Mouse (Mus musculus) thymus, postnatal 14 days (tissue): ENCODE data around the gene Ubxn11.

Experiments
- DNase-seq: peaks from one replicate; pipeline ENCODE4 v3.0.0; 2021

The Ubxn11 gene

GRCm38 (mm10) chr4:134091225-134091529 is 11.2 kb upstream of the Ubxn11 start:
- DNase-seq = no peak

GRCm38 (mm10) chr4:134092382-134093288 is 9.7 kb upstream of the Ubxn11 start:
- DNase-seq = peak; percentile 87

- no peak for DNase-seq
Observed at GRCm38 (mm10) chr4:134094004-134094564, 8.3 kb upstream of the Ubxn11 start.

- peak; percentile 89 for DNase-seq
Observed at GRCm38 (mm10) chr4:134094923-134095547, 7.3 kb upstream of the Ubxn11 start, which contains the start of gene Cd52. TSS of gene Cd52 (minus strand) at chr4:134095082.

GRCm38 (mm10) chr4:134096120-134096519 is 6.2 kb upstream of the Ubxn11 start:
- no peak for DNase-seq

- DNase-seq = peak; percentile 58
Observed at GRCm38 (mm10) chr4:134097015-134097608, 5.3 kb upstream of the Ubxn11 start.

GRCm38 (mm10) chr4:134098628-134099027 is 3.7 kb upstream of the Ubxn11 start:
- DNase-seq = peak; percentile 91

GRCm38 (mm10) chr4:134100245-134100644 is 2.1 kb upstream of the Ubxn11 start:
- no peak for DNase-seq

- DNase-seq = no peak
Observed at GRCm38 (mm10) chr4:134102742-134103119, 361 bp downstream of the Ubxn11 start.

- no peak for DNase-seq
Observed at GRCm38 (mm10) chr4:134106105-134106504, 3.7 kb downstream of the Ubxn11 start.

- DNase-seq = no peak
Observed at GRCm38 (mm10) chr4:134107730-134108129, 5.4 kb downstream of the Ubxn11 start.

- DNase-seq = no peak
Observed at GRCm38 (mm10) chr4:134108196-134108595, 5.8 kb downstream of the Ubxn11 start.

GRCm38 (mm10) chr4:134110653-134111052 is 8.3 kb downstream of the Ubxn11 start:
- DNase-seq = no peak

GRCm38 (mm10) chr4:134112403-134112802 is 10.0 kb downstream of the Ubxn11 start:
- no peak for DNase-seq

GRCm38 (mm10) chr4:134113356-134113994 is 11.1 kb downstream of the Ubxn11 start:
- no peak for DNase-seq

GRCm38 (mm10) chr4:134114038-134114437 is 11.7 kb downstream of the Ubxn11 start:
- DNase-seq = peak; percentile 54

GRCm38 (mm10) chr4:134115215-134116144 is 13.1 kb downstream of the Ubxn11 start:
- DNase-seq = peak; percentile 69

- DNase-seq = no peak
Observed at GRCm38 (mm10) chr4:134116501-134116900, 14.1 kb downstream of the Ubxn11 start.

- DNase-seq = peak; percentile 87
Observed at GRCm38 (mm10) chr4:134117012-134117411, 14.6 kb downstream of the Ubxn11 start.

GRCm38 (mm10) chr4:134118126-134118800 is 15.9 kb downstream of the Ubxn11 start:
- DNase-seq = peak; percentile 82

- peak; percentile 43 for DNase-seq
Observed at GRCm38 (mm10) chr4:134119042-134119441, 16.7 kb downstream of the Ubxn11 start.
